11 mouse cellular contexts compared by ENCODE assay signal in genomic region chr12:81055000-81055705, GRCm38 (mm10). TPM values are rescaled to one million over a fixed set of nuclear protein-coding genes. Genes with fewer than 3 reads are reported as not detected.
DNase-seq lines count a peak whose midpoint lies in the region; ATAC-seq and TF ChIP-seq lines count a peak whose summit lies in the region.
"Had no signal": no experiment of that assay in that cellular context is flagged by ENCODE, and none has a peak within 500 bp of the region (broad histone marks: within the 10 kb centered on the region; RNA-seq: fewer than 3 reads in every experiment).

No protein-coding gene starts in this region.

- no peak overlapping the region for H3K27ac ChIP-seq in heart, embryonic 10.5 days
- H3K27ac ChIP-seq in forebrain, embryonic 10.5 days: peak overlapping the region; percentile 3; the same call in 1 of the 2 replicates
- peak overlapping the region; percentile 49; the same call in 1 of the 2 replicates for H3K27ac ChIP-seq in hindbrain, embryonic 15.5 days (replicated peaks)
- peak overlapping the region; percentile 42; the same call in 1 of the 2 replicates for H3K27ac ChIP-seq in midbrain, embryonic 15.5 days
- H3K27ac ChIP-seq in intestine, postnatal 0 days (ENCODE audit: low read depth, low read length): no peak overlapping the region
- H3K27ac ChIP-seq: liver, embryonic 15.5 days; stomach, embryonic 15.5 days had no signal

- H3K27me3 ChIP-seq in heart, embryonic 10.5 days (ENCODE audit: insufficient read depth, poor library complexity, severe bottlenecking): no peaks in the 10 kb centered on the region
- H3K27me3 ChIP-seq in forebrain, embryonic 10.5 days (ENCODE audit: poor library complexity, severe bottlenecking): no peaks in the 10 kb centered on the region
- no peaks in the 10 kb centered on the region for H3K27me3 ChIP-seq in hindbrain, embryonic 15.5 days
- no peaks in the 10 kb centered on the region for H3K27me3 ChIP-seq in midbrain, embryonic 15.5 days (replicated peaks)
- H3K27me3 ChIP-seq in intestine, postnatal 0 days (replicated peaks; ENCODE audit: control insufficient read depth, insufficient read depth, low read length): no peaks in the 10 kb centered on the region
- H3K27me3 ChIP-seq: liver, embryonic 15.5 days; stomach, embryonic 15.5 days had no signal

- peak; percentile 64 for DNase-seq in heart, embryonic 10.5 days (ENCODE audit: low spot score)
- no peak for DNase-seq in heart, adult 9 months (ENCODE audit: low spot score in 2 of 2)
- no peak for DNase-seq in forebrain, embryonic 10.5 days (ENCODE audit: extremely low spot score, low spot score)
- no peak for DNase-seq in B cell, adult 2 months
- DNase-seq in spleen, postnatal 10 days (ENCODE audit: low spot score in 2 of 2): no peak
- DNase-seq: kidney, adult 2 months had no signal

- no peak overlapping the region for H3K9ac ChIP-seq in hindbrain, embryonic 15.5 days
- H3K9ac ChIP-seq in midbrain, embryonic 15.5 days: no peak overlapping the region
- no peak overlapping the region for H3K9ac ChIP-seq in intestine, postnatal 0 days (ENCODE audit: low read depth, low read length)
- H3K9ac ChIP-seq: liver, embryonic 15.5 days; stomach, embryonic 15.5 days had no signal

- H3K4me1 ChIP-seq in heart, embryonic 10.5 days: peaks cover 20% of the 10 kb centered on the region
- H3K4me1 ChIP-seq in forebrain, embryonic 10.5 days: peaks cover 21% of the 10 kb centered on the region
- H3K4me1 ChIP-seq in hindbrain, embryonic 15.5 days (replicated peaks): 0 out of 2 replicates have a peak, but pooled peaks cover 4% of the 10 kb centered on the region
- 0 out of 2 replicates have a peak, but pooled peaks cover 2% of the 10 kb centered on the region for H3K4me1 ChIP-seq in midbrain, embryonic 15.5 days
- no peaks in the 10 kb centered on the region for H3K4me1 ChIP-seq in intestine, postnatal 0 days (replicated peaks; ENCODE audit: control insufficient read depth, insufficient read depth, low read length)
- H3K4me1 ChIP-seq: liver, embryonic 15.5 days; stomach, embryonic 15.5 days had no signal

- no peak for TF ChIP-seq CTCF in intestine, postnatal 0 days (IDR thresholded peaks at IDR 0.05; ENCODE audit: low read depth)

- peak; percentile 93 for ATAC-seq in hindbrain, embryonic 15.5 days (ENCODE audit: low FRiP score, low read depth)
- ATAC-seq in midbrain, embryonic 15.5 days (replicated peaks): peak; percentile 80
- ATAC-seq in intestine, postnatal 0 days: no peak

- H3K4me2 ChIP-seq in hindbrain, embryonic 15.5 days: no peak overlapping the region
- no peak overlapping the region for H3K4me2 ChIP-seq in midbrain, embryonic 15.5 days
- H3K4me2 ChIP-seq in intestine, postnatal 0 days (replicated peaks; ENCODE audit: low read depth): no peak overlapping the region
- H3K4me2 ChIP-seq: liver, embryonic 15.5 days; stomach, embryonic 15.5 days had no signal

- H3K4me3 ChIP-seq in heart, embryonic 10.5 days: no peak overlapping the region
- no peak overlapping the region for H3K4me3 ChIP-seq in forebrain, embryonic 10.5 days
- H3K4me3 ChIP-seq in hindbrain, embryonic 15.5 days: no peak overlapping the region
- H3K4me3 ChIP-seq in midbrain, embryonic 15.5 days: no peak overlapping the region
- H3K4me3 ChIP-seq in intestine, postnatal 0 days (ENCODE audit: low read depth, low read length): no peak overlapping the region
- H3K4me3 ChIP-seq: liver, embryonic 15.5 days; stomach, embryonic 15.5 days had no signal

- H3K9me3 ChIP-seq in heart, embryonic 10.5 days: no peaks in the 10 kb centered on the region
- H3K9me3 ChIP-seq in forebrain, embryonic 10.5 days: no peaks in the 10 kb centered on the region
- H3K9me3 ChIP-seq in hindbrain, embryonic 15.5 days: no peaks in the 10 kb centered on the region
- H3K9me3 ChIP-seq in midbrain, embryonic 15.5 days: no peaks in the 10 kb centered on the region
- H3K9me3 ChIP-seq in intestine, postnatal 0 days (ENCODE audit: control insufficient read depth): no peaks in the 10 kb centered on the region
- H3K9me3 ChIP-seq: liver, embryonic 15.5 days; stomach, embryonic 15.5 days had no signal

- H3K36me3 ChIP-seq in heart, embryonic 10.5 days: no peaks in the 10 kb centered on the region
- no peaks in the 10 kb centered on the region for H3K36me3 ChIP-seq in forebrain, embryonic 10.5 days (replicated peaks)
- no peaks in the 10 kb centered on the region for H3K36me3 ChIP-seq in hindbrain, embryonic 15.5 days
- no peaks in the 10 kb centered on the region for H3K36me3 ChIP-seq in midbrain, embryonic 15.5 days (replicated peaks)
- H3K36me3 ChIP-seq in intestine, postnatal 0 days (ENCODE audit: control insufficient read depth, insufficient read depth): no peaks in the 10 kb centered on the region
- H3K36me3 ChIP-seq: liver, embryonic 15.5 days; stomach, embryonic 15.5 days had no signal

- 77% methylated on average over 11 of the region's 11 CpGs for WGBS in heart, embryonic 10.5 days
- 86% methylated on average over 11 of the region's 11 CpGs for WGBS in forebrain, embryonic 10.5 days
- WGBS in hindbrain, embryonic 15.5 days: 31% methylated on average over 11 of the region's 11 CpGs
- 30% methylated on average over 11 of the region's 11 CpGs for WGBS in midbrain, embryonic 15.5 days
- 73% methylated on average over 11 of the region's 11 CpGs for WGBS in intestine, postnatal 0 days

RNA-seq across cellular contexts. Expression of gene Smoc1, which starts 28.5 kb away (rescaled TPM):
- 4.3 and 6.2 TPM in 2 replicates for polyA plus RNA-seq in heart, embryonic 10.5 days (2016; fragmentation: Nextera tagmentation; extraction: Ambion mirVana)
- polyA plus RNA-seq in forebrain, embryonic 10.5 days (2016; fragmentation: Nextera tagmentation; extraction: Ambion mirVana): 14.9 and 15.9 TPM in 2 replicates
- 36.6 and 37.7 TPM in 2 replicates for polyA plus RNA-seq in hindbrain, embryonic 15.5 days (2015; fragmentation: Nextera tagmentation; extraction: Ambion mirVana)
- polyA plus RNA-seq in midbrain, embryonic 15.5 days (2015; fragmentation: Nextera tagmentation; extraction: Ambion mirVana): 27.8 and 29.9 TPM in 2 replicates
- polyA plus RNA-seq in intestine, postnatal 0 days (2015; fragmentation: Nextera tagmentation; extraction: Ambion mirVana): 3.9 and 4.6 TPM in 2 replicates

Comparison
In these comparisons a context has a peak if more than half of its experiments do, and no peak if none do; other contexts are left out.
1. H3K27ac ChIP-seq: peak in forebrain, embryonic 10.5 days (single experiment), hindbrain, embryonic 15.5 days (single experiment) and midbrain, embryonic 15.5 days (single experiment); none in heart, embryonic 10.5 days (single experiment) and intestine, postnatal 0 days (single experiment).